Mouse (Mus musculus): ENCODE results near the gene Asic4. TPM values are rescaled to one million over a fixed set of nuclear protein-coding genes. Genes with fewer than 3 reads are reported as not detected.

The Asic4 gene
- polyA plus RNA-seq, 1 experiment from 2014 or later = 0.05 TPM

DNA sequence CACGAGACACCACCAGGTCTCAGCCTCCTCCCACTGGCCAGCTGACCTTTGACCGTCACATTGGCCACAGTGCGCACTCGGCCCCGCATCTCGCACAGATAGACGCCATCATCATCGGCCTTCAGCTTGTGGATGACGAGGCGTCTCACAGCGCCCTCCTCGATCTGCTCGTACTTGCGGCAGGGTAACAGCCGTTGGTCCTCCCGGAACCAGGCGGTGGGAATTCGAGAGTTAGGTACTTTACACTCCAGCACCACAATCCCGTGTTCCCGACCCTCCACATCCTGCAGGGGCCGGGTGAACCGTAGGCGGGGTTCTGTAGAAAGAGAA lies 53.4 kb downstream of the Asic4 start:
- 70% methylated on average over 23 of the region's 23 CpGs for WGBS
- Histone ChIP-seq H3K27me3 (ENCODE audit: control insufficient read depth, insufficient read depth, low read depth, low read length) (no peaks in the 10 kb centered on the region), H3K9ac (ENCODE audit: low read length) (peak overlapping the region; percentile 33; the same call in 1 of the 2 replicates), H3K4me2 (ENCODE audit: low read depth, low read length) (peak overlapping the region; percentile 96), H3K36me3 (ENCODE audit: control insufficient read depth, insufficient read depth, low read length) (peaks cover 28% of the 10 kb centered on the region), H3K4me1 (replicated peaks; ENCODE audit: control insufficient read depth, insufficient read depth, low read length) (peaks cover 13% of the 10 kb centered on the region), H3K9me3 (ENCODE audit: control insufficient read depth, low read length) (no peaks in the 10 kb centered on the region), H3K4me3 (ENCODE audit: low read length) (peak overlapping the region; percentile 7; the same call in 1 of the 2 replicates), H3K27ac (ENCODE audit: low read length) (no peak overlapping the region)
- ATAC-seq (ENCODE audit: low read depth) = no peak

DNA sequence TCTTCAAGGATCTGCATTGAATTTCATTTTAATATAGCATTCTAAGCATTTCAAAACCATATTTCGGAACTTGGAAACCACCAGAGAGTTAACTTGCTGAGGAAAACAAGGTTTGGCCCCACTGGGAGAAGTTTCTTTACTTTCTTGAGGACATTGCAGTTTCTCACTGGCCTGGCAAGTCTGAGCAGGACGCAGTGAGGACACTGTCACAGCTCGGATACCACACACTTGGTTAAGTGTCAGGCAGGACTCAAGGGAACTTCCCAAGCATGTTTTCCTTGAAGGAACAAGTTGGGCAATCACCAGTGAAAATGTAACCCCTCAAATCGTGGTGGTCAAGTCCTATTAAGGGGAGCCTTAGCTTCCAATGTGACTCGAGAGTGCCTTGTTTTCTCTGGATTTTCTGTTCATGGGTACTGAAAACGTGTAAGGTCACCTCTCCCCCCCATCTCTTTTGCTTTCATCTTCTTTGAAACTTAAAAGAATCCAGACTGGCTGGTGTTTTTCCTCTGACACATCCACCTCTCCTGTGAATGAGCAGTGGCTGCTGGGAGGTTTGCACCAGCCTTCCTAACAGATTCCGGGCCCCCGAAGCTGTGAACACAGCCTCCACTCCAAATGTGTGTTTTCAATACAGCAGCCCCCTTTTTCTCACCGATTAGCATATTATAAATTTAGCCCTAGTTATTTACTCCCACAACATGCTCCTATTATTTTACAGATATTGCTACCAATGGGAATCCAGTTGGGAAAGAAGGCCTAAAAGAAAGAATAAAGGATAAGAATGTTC lies 54.2 kb downstream of the Asic4 start:
- 46% methylated on average over 9 of the region's 9 CpGs for WGBS
- no peak overlapping the region for H3K27ac ChIP-seq (ENCODE audit: low read length)

GRCm38 (mm10) chr1:75505159-75505955 lies 55.1 kb downstream of the Asic4 start:
- Histone ChIP-seq H3K4me2 (ENCODE audit: low read depth, low read length) (peak overlapping the region; percentile 96), H3K4me3 (ENCODE audit: low read length) (peak overlapping the region; percentile 69), H3K4me1 (replicated peaks; ENCODE audit: control insufficient read depth, insufficient read depth, low read length) (peaks cover 13% of the 10 kb centered on the region), H3K9me3 (ENCODE audit: control insufficient read depth, low read length) (no peaks in the 10 kb centered on the region), H3K27me3 (ENCODE audit: control insufficient read depth, insufficient read depth, low read depth, low read length) (no peaks in the 10 kb centered on the region), H3K9ac (ENCODE audit: low read length) (peak overlapping the region; percentile 99), H3K27ac (ENCODE audit: low read length) (peak overlapping the region; percentile 93), H3K36me3 (ENCODE audit: control insufficient read depth, insufficient read depth, low read length) (peaks cover 20% of the 10 kb centered on the region)
- ATAC-seq (ENCODE audit: low read depth) = peak; percentile 56
- under 1% methylated on average over 75 of the region's 84 CpGs for WGBS

More for the DNA sequence above, 54.2 kb downstream of the Asic4 start:
- peaks cover 13% of the 10 kb centered on the region for H3K4me1 ChIP-seq (replicated peaks; ENCODE audit: control insufficient read depth, insufficient read depth, low read length)
- peak overlapping the region; percentile 99 for H3K9ac ChIP-seq (ENCODE audit: low read length)
- no peaks in the 10 kb centered on the region for H3K9me3 ChIP-seq (ENCODE audit: control insufficient read depth, low read length)
- no peaks in the 10 kb centered on the region for H3K27me3 ChIP-seq (ENCODE audit: control insufficient read depth, insufficient read depth, low read depth, low read length)
- peaks cover 25% of the 10 kb centered on the region for H3K36me3 ChIP-seq (ENCODE audit: control insufficient read depth, insufficient read depth, low read length)
- no peak for ATAC-seq (ENCODE audit: low read depth)
- H3K4me2 ChIP-seq (ENCODE audit: low read depth, low read length) = peak overlapping the region; percentile 96
- peak overlapping the region; percentile 69 for H3K4me3 ChIP-seq (ENCODE audit: low read length)

- ATAC-seq (ENCODE audit: low read depth) = peak; percentile 95
- Histone ChIP-seq H3K9me3 (ENCODE audit: control insufficient read depth, low read length) (no peaks in the 10 kb centered on the region), H3K4me3 (ENCODE audit: low read length) (peak within 1 kb of the TSS; percentile 69), H3K36me3 (ENCODE audit: control insufficient read depth, insufficient read depth, low read length) (peaks cover 12% of the 10 kb centered on the region), H3K27ac (ENCODE audit: low read length) (peak within 1 kb of the TSS; percentile 93), H3K4me1 (replicated peaks; ENCODE audit: control insufficient read depth, insufficient read depth, low read length) (peaks cover 13% of the 10 kb centered on the region), H3K9ac (ENCODE audit: low read length) (peak within 1 kb of the TSS; percentile 99), H3K4me2 (ENCODE audit: low read depth, low read length) (peak within 1 kb of the TSS; percentile 96), H3K27me3 (ENCODE audit: control insufficient read depth, insufficient read depth, low read depth, low read length) (no peaks in the 10 kb centered on the region)
- WGBS = under 1% methylated on average over 63 of the region's 65 CpGs
These were observed 56.0 kb downstream of the Asic4 start, which contains the start of gene Obsl1 for GRCm38 (mm10) chr1:75505956-75506831. Gene Obsl1 (minus strand): TSS chr1:75506452.

GRCm38 (mm10) chr1:75507006-75507405 lies 56.8 kb downstream of the Asic4 start, which contains the start of gene Inha:
Gene Inha (plus strand): TSS chr1:75507077.
- Histone ChIP-seq H3K9ac (ENCODE audit: low read length) (peak within 1 kb of the TSS; percentile 99), H3K27ac (ENCODE audit: low read length) (peak within 1 kb of the TSS; percentile 93), H3K4me3 (ENCODE audit: low read length) (peak within 1 kb of the TSS; percentile 69), H3K4me2 (ENCODE audit: low read depth, low read length) (peak within 1 kb of the TSS; percentile 96), H3K27me3 (ENCODE audit: control insufficient read depth, insufficient read depth, low read depth, low read length) (no peaks in the 10 kb centered on the region), H3K4me1 (replicated peaks; ENCODE audit: control insufficient read depth, insufficient read depth, low read length) (peaks cover 13% of the 10 kb centered on the region), H3K9me3 (ENCODE audit: control insufficient read depth, low read length) (no peaks in the 10 kb centered on the region), H3K36me3 (ENCODE audit: control insufficient read depth, insufficient read depth, low read length) (peaks cover 4% of the 10 kb centered on the region)
- ATAC-seq (ENCODE audit: low read depth) = no peak
- 35% methylated on average over 10 of the region's 10 CpGs for WGBS

GRCm38 (mm10) chr1:75509586-75509985 lies 59.4 kb downstream of the Asic4 start:
- Histone ChIP-seq H3K27me3 (ENCODE audit: control insufficient read depth, insufficient read depth, low read depth, low read length) (no peaks in the 10 kb centered on the region), H3K4me3 (ENCODE audit: low read length) (no peak overlapping the region), H3K4me1 (replicated peaks; ENCODE audit: control insufficient read depth, insufficient read depth, low read length) (peaks cover 2% of the 10 kb centered on the region), H3K9ac (ENCODE audit: low read length) (no peak overlapping the region), H3K36me3 (ENCODE audit: control insufficient read depth, insufficient read depth, low read length) (no peaks in the 10 kb centered on the region), H3K27ac (ENCODE audit: low read length) (no peak overlapping the region), H3K9me3 (ENCODE audit: control insufficient read depth, low read length) (no peaks in the 10 kb centered on the region), H3K4me2 (ENCODE audit: low read depth, low read length) (no peak overlapping the region)
- ATAC-seq (ENCODE audit: low read depth) = no peak
- WGBS = 59% methylated on average over 20 of the region's 20 CpGs

DNA sequence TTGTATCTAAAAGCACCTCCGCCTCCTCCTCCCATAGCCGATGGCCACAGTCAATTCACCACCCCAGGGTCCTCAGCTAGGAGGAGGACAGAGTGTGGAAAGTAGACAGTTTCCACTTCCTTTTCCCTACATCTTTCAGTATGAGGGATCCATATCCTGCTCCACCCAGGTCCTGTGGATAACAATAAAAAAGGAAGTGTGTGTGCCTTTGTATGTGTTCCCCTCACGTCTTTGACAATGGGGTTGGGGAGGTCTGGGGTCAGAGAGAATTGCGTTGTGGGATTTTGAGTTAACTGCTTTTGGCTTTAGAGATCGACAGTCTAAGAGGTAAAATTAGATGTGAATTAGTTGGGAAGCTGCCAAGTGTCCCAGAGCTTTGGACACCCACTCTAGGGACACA lies 59.9 kb downstream of the Asic4 start:
- Histone ChIP-seq H3K27me3 (ENCODE audit: control insufficient read depth, insufficient read depth, low read depth, low read length) (no peaks in the 10 kb centered on the region), H3K4me1 (replicated peaks; ENCODE audit: control insufficient read depth, insufficient read depth, low read length) (no peaks in the 10 kb centered on the region; the same call in none of the 2 replicates), H3K4me2 (ENCODE audit: low read depth, low read length) (no peak overlapping the region), H3K9me3 (ENCODE audit: control insufficient read depth, low read length) (no peaks in the 10 kb centered on the region), H3K36me3 (ENCODE audit: control insufficient read depth, insufficient read depth, low read length) (no peaks in the 10 kb centered on the region), H3K4me3 (ENCODE audit: low read length) (no peak overlapping the region), H3K9ac (ENCODE audit: low read length) (no peak overlapping the region), H3K27ac (ENCODE audit: low read length) (no peak overlapping the region)
- 61% methylated on average over 5 of the region's 5 CpGs for WGBS
- no peak for ATAC-seq (ENCODE audit: low read depth)

GRCm38 (mm10) chr1:75511437-75512210 lies 61.4 kb downstream of the Asic4 start:
- Histone ChIP-seq H3K27me3 (ENCODE audit: control insufficient read depth, insufficient read depth, low read depth, low read length) (no peaks in the 10 kb centered on the region), H3K4me3 (ENCODE audit: low read length) (no peak overlapping the region), H3K9ac (ENCODE audit: low read length) (no peak overlapping the region), H3K4me2 (ENCODE audit: low read depth, low read length) (no peak overlapping the region), H3K4me1 (replicated peaks; ENCODE audit: control insufficient read depth, insufficient read depth, low read length) (no peaks in the 10 kb centered on the region; the same call in none of the 2 replicates), H3K36me3 (ENCODE audit: control insufficient read depth, insufficient read depth, low read length) (no peaks in the 10 kb centered on the region), H3K27ac (ENCODE audit: low read length) (no peak overlapping the region), H3K9me3 (ENCODE audit: control insufficient read depth, low read length) (no peaks in the 10 kb centered on the region)
- 47% methylated on average over 4 of the region's 4 CpGs for WGBS
- no peak for ATAC-seq (ENCODE audit: low read depth)
